Mouse (Mus musculus): ENCODE data around the gene Gm11634. TPM values are rescaled to one million over a fixed set of nuclear protein-coding genes. Genes with fewer than 3 reads are reported as not detected.
"Not testable (repeated sequence)": the region's sequence is repeated elsewhere in the genome, so short reads cannot be mapped to it uniquely, and the experiment has no call there.

Gene Gm11634
- total and polyA plus RNA-seq, 3 experiments: not detected

- not testable (repeated sequence) for H3K9me3 ChIP-seq (replicated peaks); DNase-seq (ENCODE audit: low spot score); H3K27me3 ChIP-seq (ENCODE audit: insufficient read depth, low read length); H3K4me1 ChIP-seq (ENCODE audit: insufficient read depth, low read depth, low read length); H3K4me3 ChIP-seq (ENCODE audit: low read depth, low read length); H3K36me3 ChIP-seq (replicated peaks)
- peak; percentile 96 for TF ChIP-seq POLR2AphosphoS5 (IDR thresholded peaks at IDR 0.05; ENCODE audit: insufficient replicate concordance, low read depth, low read length)
- ATAC-seq (ENCODE audit: extremely low read depth, insufficient number of reproducible peaks, low FRiP score, poor library complexity, severe bottlenecking): peak; percentile 87
Measured at GRCm38 (mm10) chr11:101641710-101642642, 42.9 kb upstream of the Gm11634 start.

- TF ChIP-seq POLR2AphosphoS5 (IDR thresholded peaks at IDR 0.05; ENCODE audit: insufficient replicate concordance, low read depth, low read length): 0 out of 2 replicates have a peak, but pooled peaks have one; percentile 7
- DNase-seq (ENCODE audit: low spot score); H3K9me3 ChIP-seq (replicated peaks); H3K4me1 ChIP-seq (ENCODE audit: insufficient read depth, low read depth, low read length); H3K27me3 ChIP-seq (ENCODE audit: insufficient read depth, low read length); H3K36me3 ChIP-seq (replicated peaks); ATAC-seq (ENCODE audit: extremely low read depth, insufficient number of reproducible peaks, low FRiP score, poor library complexity, severe bottlenecking): not testable (repeated sequence)
- H3K4me3 ChIP-seq (ENCODE audit: low read depth, low read length): peak overlapping the region; percentile 60; the same call in 1 of the 2 replicates
Measured at GRCm38 (mm10) chr11:101640857-101641709, 42.0 kb upstream of the Gm11634 start.

GRCm38 (mm10) chr11:101639761-101640160 lies 40.7 kb upstream of the Gm11634 start:
- peaks cover 8% of the 10 kb centered on the region for H3K27me3 ChIP-seq (ENCODE audit: insufficient read depth, low read length)
- TF ChIP-seq POLR2AphosphoS5 (IDR thresholded peaks at IDR 0.05; ENCODE audit: insufficient replicate concordance, low read depth, low read length) (no peak), GATA2 (IDR thresholded peaks at IDR 0.05; ENCODE audit: borderline replicate concordance, low read depth, low read length) (no peak), TAL1 (conservative IDR thresholded peaks at IDR 0.05; ENCODE audit: low read depth, low read length) (no peak), CTCF (IDR thresholded peaks at IDR 0.05; ENCODE audit: low read depth, low read length) (no peak), GATA1 (IDR thresholded peaks at IDR 0.05; ENCODE audit: borderline replicate concordance, low read length) (no peak)
- DNase-seq (ENCODE audit: low spot score): no peak
- peaks cover 4% of the 10 kb centered on the region for H3K9me3 ChIP-seq (replicated peaks)
- peaks cover 10% of the 10 kb centered on the region for H3K4me1 ChIP-seq (ENCODE audit: insufficient read depth, low read depth, low read length)
- H3K36me3 ChIP-seq (replicated peaks): peaks cover 4% of the 10 kb centered on the region
- H3K4me3 ChIP-seq (ENCODE audit: low read depth, low read length): no peak overlapping the region
- ATAC-seq (ENCODE audit: extremely low read depth, insufficient number of reproducible peaks, low FRiP score, poor library complexity, severe bottlenecking): no peak

GRCm38 (mm10) chr11:101635660-101636059 lies 36.6 kb upstream of the Gm11634 start:
- no peak for DNase-seq (ENCODE audit: low spot score)
- Histone ChIP-seq H3K4me3 (ENCODE audit: low read depth, low read length) (no peak overlapping the region), H3K4me1 (ENCODE audit: insufficient read depth, low read depth, low read length) (peaks cover 9% of the 10 kb centered on the region; the same call in 1 of the 2 replicates), H3K9me3 (replicated peaks) (peaks cover 4% of the 10 kb centered on the region), H3K27me3 (ENCODE audit: insufficient read depth, low read length) (peaks cover 8% of the 10 kb centered on the region), H3K36me3 (replicated peaks) (peaks cover 10% of the 10 kb centered on the region)
- ATAC-seq (ENCODE audit: extremely low read depth, insufficient number of reproducible peaks, low FRiP score, poor library complexity, severe bottlenecking): no peak
- TF ChIP-seq TAL1 (conservative IDR thresholded peaks at IDR 0.05; ENCODE audit: low read depth, low read length): no peak
- TF ChIP-seq GATA1 (IDR thresholded peaks at IDR 0.05; ENCODE audit: borderline replicate concordance, low read length): no peak
- TF ChIP-seq CTCF (IDR thresholded peaks at IDR 0.05; ENCODE audit: low read depth, low read length): no peak
- no peak for TF ChIP-seq GATA2 (IDR thresholded peaks at IDR 0.05; ENCODE audit: borderline replicate concordance, low read depth, low read length)
- no peak for TF ChIP-seq POLR2AphosphoS5 (IDR thresholded peaks at IDR 0.05; ENCODE audit: insufficient replicate concordance, low read depth, low read length)

DNA sequence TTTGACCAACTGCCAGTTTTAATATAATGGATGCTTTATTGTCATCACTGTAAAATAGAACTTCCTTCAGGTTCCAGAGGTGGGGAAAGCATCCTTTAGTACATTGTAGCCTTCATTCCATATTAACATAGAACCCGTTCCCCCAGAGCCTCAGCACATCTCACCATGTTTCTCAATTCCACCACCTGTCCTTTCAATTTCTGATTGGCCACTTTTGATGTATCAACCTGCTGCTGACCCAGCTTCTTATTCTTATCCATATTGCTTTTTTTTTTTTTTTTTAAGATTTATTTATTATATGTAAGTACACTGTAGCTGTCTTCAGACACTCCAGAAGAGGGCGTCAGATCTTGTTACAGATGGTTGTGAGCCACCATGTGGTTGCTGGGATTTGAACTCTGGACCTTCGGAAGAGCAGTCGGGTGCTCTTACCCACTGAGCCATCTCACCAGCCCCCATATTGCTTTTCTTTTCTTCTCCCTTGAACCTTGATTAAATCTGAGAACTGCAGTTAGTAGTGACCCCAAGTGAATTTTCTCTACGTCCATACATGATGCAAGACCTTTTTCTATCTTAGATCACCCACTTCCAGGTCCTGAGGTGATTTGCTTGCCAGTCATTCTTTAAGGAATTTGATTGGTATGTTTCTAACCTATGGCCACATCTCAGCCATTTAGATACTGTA lies 29.8 kb upstream of the Gm11634 start:
- H3K4me3 ChIP-seq (ENCODE audit: low read depth, low read length); DNase-seq (ENCODE audit: low spot score); H3K9me3 ChIP-seq (replicated peaks): not testable (repeated sequence)

GRCm38 (mm10) chr11:101627857-101628559 lies 29.0 kb upstream of the Gm11634 start:
- H3K4me3 ChIP-seq (ENCODE audit: low read depth, low read length): peak overlapping the region; percentile 63
- peaks cover 30% of the 10 kb centered on the region for H3K4me1 ChIP-seq (ENCODE audit: insufficient read depth, low read depth, low read length)
- peak; percentile 65 for DNase-seq (ENCODE audit: low spot score)
- peaks cover 5% of the 10 kb centered on the region for H3K36me3 ChIP-seq (replicated peaks)
- peaks cover 7% of the 10 kb centered on the region for H3K9me3 ChIP-seq (replicated peaks)
- no peak for TF ChIP-seq GATA1 (IDR thresholded peaks at IDR 0.05; ENCODE audit: borderline replicate concordance, low read length)
- no peak for TF ChIP-seq GATA2 (IDR thresholded peaks at IDR 0.05; ENCODE audit: borderline replicate concordance, low read depth, low read length)
- no peak for TF ChIP-seq CTCF (IDR thresholded peaks at IDR 0.05; ENCODE audit: low read depth, low read length)
- no peak for TF ChIP-seq TAL1 (conservative IDR thresholded peaks at IDR 0.05; ENCODE audit: low read depth, low read length)
- TF ChIP-seq POLR2AphosphoS5 (IDR thresholded peaks at IDR 0.05; ENCODE audit: insufficient replicate concordance, low read depth, low read length): peak; percentile 100
- ATAC-seq (ENCODE audit: extremely low read depth, insufficient number of reproducible peaks, low FRiP score, poor library complexity, severe bottlenecking): peak; percentile 48; the same call in 1 of the 2 replicates
- H3K27me3 ChIP-seq (ENCODE audit: insufficient read depth, low read length): no peaks in the 10 kb centered on the region

More for the DNA sequence above, 29.8 kb upstream of the Gm11634 start:
- not testable (repeated sequence) for ATAC-seq (ENCODE audit: extremely low read depth, insufficient number of reproducible peaks, low FRiP score, poor library complexity, severe bottlenecking); H3K27me3 ChIP-seq (ENCODE audit: insufficient read depth, low read length); H3K36me3 ChIP-seq (replicated peaks)
- H3K4me1 ChIP-seq (ENCODE audit: insufficient read depth, low read depth, low read length): peaks cover 30% of the 10 kb centered on the region

All from G1E (cell line).